Mouse (Mus musculus) liver, embryonic 14.5 days (tissue): ENCODE results near the gene Mapk14.
A peak's percentile ranks its signal among the peaks of the same experiment; 100 is the strongest.

Experiments used
- CTCF ChIP-seq: IDR thresholded peaks from 2 replicates; pipeline ENCODE4 v1.5.1; 2016; ENCODE audit warnings: antibody characterized with exemption, low read depth, control low read depth
- EP300 ChIP-seq: IDR thresholded peaks from 2 replicates; pipeline ENCODE4 v1.6.1; 2016; ENCODE audit warnings: antibody characterized with exemption, low read depth

DNA sequence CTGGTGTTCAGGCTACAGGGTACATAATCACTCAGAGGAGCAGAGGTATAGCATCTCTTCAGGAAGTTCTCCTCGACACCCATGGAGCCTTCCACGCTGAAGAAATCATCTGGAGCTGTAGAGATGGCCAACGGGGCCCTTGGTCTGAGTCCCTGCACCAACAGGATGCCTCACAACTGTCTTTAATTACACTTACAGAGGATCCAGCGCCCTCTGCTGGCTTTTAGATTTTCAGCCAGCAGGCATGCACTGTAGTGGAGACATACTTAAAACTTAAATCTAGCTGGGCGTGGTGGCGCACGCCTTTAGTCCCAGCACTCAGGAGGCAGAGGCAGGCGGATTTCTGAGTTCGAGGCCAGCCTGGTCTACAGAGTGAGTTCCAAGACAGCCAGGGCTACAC lies 52.8 kb downstream of the Mapk14 start:
- peak; percentile 50 for TF ChIP-seq CTCF
- TF ChIP-seq EP300 = no peak
